Mouse (Mus musculus) heart, embryonic 15.5 days (tissue): ENCODE measurements around the gene Otud7b. TPM values are rescaled to one million over a fixed set of nuclear protein-coding genes. Genes with fewer than 3 reads are reported as not detected.
"Not testable (repeated sequence)": the region's sequence is repeated elsewhere in the genome, so short reads cannot be mapped to it uniquely, and the experiment has no call there.

Experiments
- ATAC-seq: fragments of 200-750 bp; cut with Nextera tagmentation; replicated peaks from 2 replicates; pipeline ENCODE4 v1.8.0; 2017; ENCODE audit warnings: low read depth, moderate TSS enrichment; ENCODE audit not compliant: insufficient number of reproducible peaks, insufficient read depth, low FRiP score
- H3K27ac ChIP-seq: fragments of 300-500 bp; sonication (generic); 2 replicates; pipeline ENCODE4 v1.5.1; 2015; ENCODE audit warnings: mild to moderate bottlenecking, inconsistent platforms
- H3K27me3 ChIP-seq: fragments of 300-500 bp; sonication (generic); 2 replicates; pipeline ENCODE4 v1.6.1; 2015; ENCODE audit warnings: inconsistent platforms
- H3K36me3 ChIP-seq: fragments of 300-500 bp; sonication (generic); 2 replicates; pipeline ENCODE4 v1.6.1; 2015; ENCODE audit warnings: mild to moderate bottlenecking, inconsistent platforms
- H3K4me1 ChIP-seq: fragments of 300-500 bp; sonication (generic); replicated peaks from 2 replicates; pipeline ENCODE4 v1.6.1; 2015; ENCODE audit warnings: inconsistent platforms
- H3K4me2 ChIP-seq: fragments of 300-500 bp; sonication (generic); 2 replicates; pipeline ENCODE4 v1.6.1; 2015; ENCODE audit warnings: inconsistent platforms, mild to moderate bottlenecking, moderate library complexity
- H3K4me3 ChIP-seq: fragments of 300-500 bp; sonication (generic); 2 replicates; pipeline ENCODE4 v1.5.1; 2015; ENCODE audit warnings: mild to moderate bottlenecking, inconsistent platforms
- H3K9ac ChIP-seq: fragments of 300-500 bp; sonication (generic); 2 replicates; pipeline ENCODE4 v1.6.1; 2015; ENCODE audit warnings: mild to moderate bottlenecking, inconsistent platforms
- H3K9me3 ChIP-seq: fragments of 300-500 bp; sonication (generic); replicated peaks from 2 replicates; pipeline ENCODE4 v1.6.1; 2016; ENCODE audit warnings: inconsistent platforms
- WGBS: fragments of 180-500 bp; shearing (Covaris S2); methylation state at CpG from one replicate; pipeline ENCODE4 v1.1.7; 2015; ENCODE audit warnings: mixed read lengths; 5-methylcytosine and 5-hydroxymethylcytosine counted together
- polyA plus RNA-seq: library from polyadenylated mRNA; unstranded; fragments of >200 nt; fragmentation: Nextera tagmentation; extraction: Ambion mirVana; gene quantifications from 2 replicates; pipeline ENCODE4 v1.2.1, GENCODE M21; 2015

Gene Otud7b
- polyA plus RNA-seq, 1 experiment from 2014 or later: 20.1 TPM

- Histone ChIP-seq H3K9ac (peak overlapping the region; percentile 67), H3K36me3 (peaks cover 16% of the 10 kb centered on the region)
- WGBS: 5% methylated on average over 4 of the region's 4 CpGs
Measured at GRCm38 (mm10) chr3:96182382-96182776, 78.1 kb downstream of the Otud7b start.

GRCm38 (mm10) chr3:96192977-96193376 is 88.7 kb downstream of the Otud7b start:
- Histone ChIP-seq H3K4me1 (peaks cover 13% of the 10 kb centered on the region), H3K36me3 (peaks cover 31% of the 10 kb centered on the region), H3K9ac (no peak overlapping the region), H3K4me2 (no peak overlapping the region), H3K27me3 (no peaks in the 10 kb centered on the region), H3K27ac (no peak overlapping the region), H3K4me3 (no peak overlapping the region), H3K9me3 (no peaks in the 10 kb centered on the region; the same call in 1 of the 2 replicates)
- ATAC-seq: no peak
- 63% methylated on average over 12 of the region's 12 CpGs for WGBS

More at GRCm38 (mm10) chr3:96182382-96182776, 78.1 kb downstream of the Otud7b start:
- Histone ChIP-seq H3K9me3 (no peaks in the 10 kb centered on the region), H3K27ac (peak overlapping the region; percentile 93), H3K4me3 (peak overlapping the region; percentile 70), H3K4me2 (peak overlapping the region; percentile 84), H3K27me3 (no peaks in the 10 kb centered on the region), H3K4me1 (peaks cover 36% of the 10 kb centered on the region)
- ATAC-seq: peak; percentile 56

- Histone ChIP-seq H3K9me3 (no peaks in the 10 kb centered on the region; the same call in 1 of the 2 replicates), H3K4me3 (no peak overlapping the region), H3K27me3 (no peaks in the 10 kb centered on the region), H3K4me2 (no peak overlapping the region), H3K27ac (no peak overlapping the region), H3K36me3 (peaks cover 22% of the 10 kb centered on the region), H3K9ac (no peak overlapping the region), H3K4me1 (peaks cover 16% of the 10 kb centered on the region)
- 88% methylated on average over 10 of the region's 10 CpGs for WGBS
- ATAC-seq: no peak
Measured at GRCm38 (mm10) chr3:96194966-96195365, 90.6 kb downstream of the Otud7b start.

GRCm38 (mm10) chr3:96195616-96196313 is 91.4 kb downstream of the Otud7b start:
- no peak for ATAC-seq
- WGBS: 91% methylated on average over 11 of the region's 11 CpGs
- H3K4me3 ChIP-seq: no peak overlapping the region
- H3K36me3 ChIP-seq: peaks cover 22% of the 10 kb centered on the region
- no peak overlapping the region for H3K27ac ChIP-seq
- H3K9me3 ChIP-seq: no peaks in the 10 kb centered on the region; the same call in 1 of the 2 replicates
- H3K27me3 ChIP-seq: no peaks in the 10 kb centered on the region
- no peak overlapping the region for H3K4me2 ChIP-seq
- peaks cover 16% of the 10 kb centered on the region for H3K4me1 ChIP-seq
- no peak overlapping the region for H3K9ac ChIP-seq

- Histone ChIP-seq H3K4me2 (peak overlapping the region; percentile 99), H3K36me3 (peaks cover 15% of the 10 kb centered on the region), H3K9ac (peak overlapping the region; percentile 85), H3K4me1 (peaks cover 16% of the 10 kb centered on the region), H3K27ac (peak overlapping the region; percentile 90), H3K4me3 (peak overlapping the region; percentile 75), H3K27me3 (no peaks in the 10 kb centered on the region), H3K9me3 (no peaks in the 10 kb centered on the region; the same call in 1 of the 2 replicates)
- 19% methylated on average over 27 of the region's 27 CpGs for WGBS
- ATAC-seq: no peak
Measured at GRCm38 (mm10) chr3:96196437-96197128, 92.3 kb downstream of the Otud7b start.

- peak; percentile 88 for ATAC-seq
- Histone ChIP-seq H3K27ac (peak overlapping the region; percentile 90), H3K9me3 (no peaks in the 10 kb centered on the region; the same call in 1 of the 2 replicates), H3K4me3 (peak overlapping the region; percentile 75), H3K27me3 (no peaks in the 10 kb centered on the region), H3K36me3 (peaks cover 15% of the 10 kb centered on the region), H3K4me2 (peak overlapping the region; percentile 99), H3K4me1 (peaks cover 16% of the 10 kb centered on the region), H3K9ac (peak overlapping the region; percentile 85)
- WGBS: under 1% methylated on average over 50 of the region's 50 CpGs
Measured at GRCm38 (mm10) chr3:96197129-96197749, 92.9 kb downstream of the Otud7b start.

- ATAC-seq: no peak
- 5% methylated on average over 6 of the region's 6 CpGs for WGBS
- H3K9ac ChIP-seq: peak overlapping the region; percentile 85; the same call in 1 of the 2 replicates
Measured at GRCm38 (mm10) chr3:96198181-96198580, 93.9 kb downstream of the Otud7b start.

GRCm38 (mm10) chr3:96198601-96199251 is 94.4 kb downstream of the Otud7b start:
- H3K9ac ChIP-seq, H3K27ac ChIP-seq, H3K27me3 ChIP-seq, H3K4me3 ChIP-seq, ATAC-seq, H3K9me3 ChIP-seq: not testable (repeated sequence)
- H3K36me3 ChIP-seq: peaks cover 15% of the 10 kb centered on the region
- peak overlapping the region; percentile 99; the same call in 1 of the 2 replicates for H3K4me2 ChIP-seq
- WGBS: 28% methylated on average over 8 of the region's 8 CpGs
- peaks cover 16% of the 10 kb centered on the region for H3K4me1 ChIP-seq

More at GRCm38 (mm10) chr3:96198181-96198580, 93.9 kb downstream of the Otud7b start:
- peak overlapping the region; percentile 75 for H3K4me3 ChIP-seq
- peaks cover 15% of the 10 kb centered on the region for H3K36me3 ChIP-seq
- peaks cover 16% of the 10 kb centered on the region for H3K4me1 ChIP-seq
- no peaks in the 10 kb centered on the region; the same call in 1 of the 2 replicates for H3K9me3 ChIP-seq
- no peaks in the 10 kb centered on the region for H3K27me3 ChIP-seq
- H3K27ac ChIP-seq: peak overlapping the region; percentile 90
- peak overlapping the region; percentile 99 for H3K4me2 ChIP-seq

- H3K4me2 ChIP-seq: no peak overlapping the region
- peaks cover 16% of the 10 kb centered on the region for H3K4me1 ChIP-seq
- peaks cover 9% of the 10 kb centered on the region; the same call in 1 of the 2 replicates for H3K36me3 ChIP-seq
- WGBS: 42% methylated on average over 2 of the region's 2 CpGs
- no peaks in the 10 kb centered on the region for H3K27me3 ChIP-seq
- H3K9ac ChIP-seq: no peak overlapping the region
- ATAC-seq: no peak
- H3K4me3 ChIP-seq: no peak overlapping the region
- H3K9me3 ChIP-seq: no peaks in the 10 kb centered on the region; the same call in 1 of the 2 replicates
- no peak overlapping the region for H3K27ac ChIP-seq
Measured at GRCm38 (mm10) chr3:96199731-96200130, 95.4 kb downstream of the Otud7b start.

GRCm38 (mm10) chr3:96207819-96208218 is 103.5 kb downstream of the Otud7b start:
- no peaks in the 10 kb centered on the region for H3K27me3 ChIP-seq
- H3K4me2 ChIP-seq: no peak overlapping the region
- H3K36me3 ChIP-seq: no peaks in the 10 kb centered on the region
- H3K9ac ChIP-seq: no peak overlapping the region
- no peaks in the 10 kb centered on the region for H3K4me1 ChIP-seq
- no peaks in the 10 kb centered on the region for H3K9me3 ChIP-seq
- no peak overlapping the region for H3K4me3 ChIP-seq
- WGBS: 76% methylated on average over 3 of the region's 3 CpGs
- H3K27ac ChIP-seq: no peak overlapping the region
- no peak for ATAC-seq

GRCm38 (mm10) chr3:96209242-96209641 is 104.9 kb downstream of the Otud7b start:
- H3K36me3 ChIP-seq: no peaks in the 10 kb centered on the region
- ATAC-seq: no peak
- no peaks in the 10 kb centered on the region for H3K9me3 ChIP-seq
- H3K4me3 ChIP-seq: no peak overlapping the region
- H3K27ac ChIP-seq: no peak overlapping the region
- H3K9ac ChIP-seq: no peak overlapping the region
- 0 out of 2 replicates have a peak, but pooled peaks cover 3% of the 10 kb centered on the region for H3K27me3 ChIP-seq
- WGBS: 23% methylated on average over 15 of the region's 15 CpGs
- no peak overlapping the region for H3K4me2 ChIP-seq
- H3K4me1 ChIP-seq: no peaks in the 10 kb centered on the region
